Comparison of ENCODE assay signal across 11 mouse cellular contexts in genomic region chr16:86473059-86473740, GRCm38 (mm10).
DNase-seq lines count a peak whose midpoint lies in the region; ATAC-seq and TF ChIP-seq lines count a peak whose summit lies in the region.
"Had no signal": no experiment of that assay in that cellular context is flagged by ENCODE, and none has a peak within 500 bp of the region (broad histone marks: within the 10 kb centered on the region; RNA-seq: fewer than 3 reads in every experiment).

No protein-coding gene starts in this region.

- no peak overlapping the region for H3K27ac ChIP-seq in liver, adult 2 months (replicated peaks; ENCODE audit: insufficient read depth, low read depth, low read length)
- no peak overlapping the region for H3K27ac ChIP-seq in liver, postnatal 0 days (ENCODE audit: low read depth)
- H3K27ac ChIP-seq: neural tube, embryonic 13.5 days had no signal

- H3K4me1 ChIP-seq in liver, adult 2 months (ENCODE audit: control insufficient read depth, insufficient read depth, low read length), result no peaks in the 10 kb centered on the region
- H3K4me1 ChIP-seq in liver, postnatal 0 days (ENCODE audit: insufficient read depth), result no peaks in the 10 kb centered on the region
- H3K4me1 ChIP-seq: neural tube, embryonic 13.5 days had no signal

- no peaks in the 10 kb centered on the region for H3K36me3 ChIP-seq in liver, adult 2 months (ENCODE audit: control insufficient read depth, insufficient read depth, low read length)
- H3K36me3 ChIP-seq in liver, postnatal 0 days (replicated peaks; ENCODE audit: insufficient read depth, low read length), result no peaks in the 10 kb centered on the region
- H3K36me3 ChIP-seq: neural tube, embryonic 13.5 days had no signal

- H3K4me2 ChIP-seq in liver, postnatal 0 days (ENCODE audit: low read depth, low read length), result no peak overlapping the region
- H3K4me2 ChIP-seq: lung, embryonic 14.5 days; neural tube, embryonic 13.5 days had no signal

- DNase-seq in embryo, embryonic 10 days (ENCODE audit: low spot score), result peak; percentile 5
- DNase-seq in embryo, embryonic 9.5 days (ENCODE audit: extremely low spot score), result no peak
- peak; percentile 2 for DNase-seq in liver, adult 2 months (ENCODE audit: extremely low read depth, low read depth, low spot score)
- DNase-seq in liver, postnatal 0 days, result no peak
- peak; percentile 59 for DNase-seq in brain, embryonic 14.5 days (ENCODE audit: low read depth)
- DNase-seq in gastrocnemius, postnatal 36 days, result peak; percentile 9 to 12
- no peak for DNase-seq in spleen, adult 12 weeks (ENCODE audit: low spot score)
- DNase-seq in urinary bladder, adult 2 months (ENCODE audit: low spot score), result no peak
- DNase-seq: cerebellum, adult 2 months; lung, embryonic 14.5 days had no signal

- no peak for TF ChIP-seq POLR2A in liver, adult 2 months (IDR thresholded peaks at IDR 0.05; ENCODE audit: extremely low read depth, insufficient read depth, low read length)
- TF ChIP-seq POLR2A in brain, embryonic 14.5 days (IDR thresholded peaks at IDR 0.05; ENCODE audit: borderline replicate concordance, extremely low read depth, insufficient read depth, insufficient read length, poor library complexity, severe bottlenecking), result no peak

- no peak for TF ChIP-seq CTCF in liver, adult 2 months (IDR thresholded peaks at IDR 0.05; ENCODE audit: low read depth, low read length)
- TF ChIP-seq CTCF in liver, postnatal 0 days (IDR thresholded peaks at IDR 0.05; ENCODE audit: low read depth), result no peak
- TF ChIP-seq CTCF in brain, embryonic 14.5 days (IDR thresholded peaks at IDR 0.05; ENCODE audit: borderline replicate concordance, extremely low read depth, insufficient read depth, insufficient read length), result no peak

- intact Hi-C loops in gastrocnemius, postnatal 36 days (cut with DNase I), result no loop called here

- H3K79me2 ChIP-seq in liver, adult 2 months (ENCODE audit: control insufficient read depth, insufficient read depth, low read length), result no peaks in the 10 kb centered on the region

- 55% methylated on average over 4 of the region's 4 CpGs for WGBS in liver, adult 2 months
- WGBS in liver, postnatal 0 days (ENCODE audit: insufficient replicate concordance), result 58% methylated on average over 4 of the region's 4 CpGs

- TF ChIP-seq EP300 in liver, postnatal 0 days (IDR thresholded peaks at IDR 0.05; ENCODE audit: low read depth), result no peak

- ATAC-seq in liver, postnatal 0 days, result no peak

- no peaks in the 10 kb centered on the region for H3K9me3 ChIP-seq in liver, postnatal 0 days (ENCODE audit: low read length)
- H3K9me3 ChIP-seq: neural tube, embryonic 13.5 days had no signal

- H3K4me3 ChIP-seq in liver, adult 2 months (ENCODE audit: insufficient read depth, low read depth, low read length), result no peak overlapping the region
- no peak overlapping the region for H3K4me3 ChIP-seq in liver, postnatal 0 days (ENCODE audit: low read depth, low read length)
- H3K4me3 ChIP-seq: neural tube, embryonic 13.5 days had no signal

- H3K27me3 ChIP-seq in liver, adult 2 months (ENCODE audit: control insufficient read depth, insufficient read depth, low read length), result no peaks in the 10 kb centered on the region
- H3K27me3 ChIP-seq in liver, postnatal 0 days (ENCODE audit: insufficient read depth, low read length), result no peaks in the 10 kb centered on the region
- H3K27me3 ChIP-seq: neural tube, embryonic 13.5 days had no signal

- H3K9ac ChIP-seq in liver, adult 2 months (ENCODE audit: low read depth, low read length), result no peak overlapping the region
- no peak overlapping the region for H3K9ac ChIP-seq in liver, postnatal 0 days (replicated peaks)
- H3K9ac ChIP-seq: lung, embryonic 14.5 days; neural tube, embryonic 13.5 days had no signal

Comparison
In these comparisons a context has a peak if more than half of its experiments do, and no peak if none do; other contexts are left out.
1. DNase-seq: peak in embryo, embryonic 10 days (single experiment), liver, adult 2 months (single experiment), brain, embryonic 14.5 days (single experiment) and gastrocnemius, postnatal 36 days (2 of 2); none in embryo, embryonic 9.5 days (single experiment), liver, postnatal 0 days (single experiment), spleen, adult 12 weeks (single experiment) and urinary bladder, adult 2 months (single experiment).